Mouse (Mus musculus) large intestine, adult 2 months (tissue): ENCODE measurements around the gene Dock4. TPM values are rescaled to one million over a fixed set of nuclear protein-coding genes. Genes with fewer than 3 reads are reported as not detected.
"Not testable (repeated sequence)": the region's sequence is repeated elsewhere in the genome, so short reads cannot be mapped to it uniquely, and the experiment has no call there.

Source experiments
- DNase-seq: peaks from one replicate; pipeline ENCODE4 v3.0.0-alpha.2; 2012; ENCODE audit warnings: low read depth, low spot score
- WGBS: fragments of 180-500 bp; shearing (Covaris S2); methylation state at CpG from one replicate; pipeline ENCODE4 v1.1.7; 2018; 5-methylcytosine and 5-hydroxymethylcytosine counted together
- polyA plus RNA-seq: library from polyadenylated mRNA; depleted of rRNA; stranded (reverse); fragments of >200 nt; gene quantifications from 2 replicates; pipeline ENCODE4 v1.2.3, GENCODE M21; 2012

The Dock4 gene
- polyA plus RNA-seq, 1 experiment = 0.69 TPM

DNA sequence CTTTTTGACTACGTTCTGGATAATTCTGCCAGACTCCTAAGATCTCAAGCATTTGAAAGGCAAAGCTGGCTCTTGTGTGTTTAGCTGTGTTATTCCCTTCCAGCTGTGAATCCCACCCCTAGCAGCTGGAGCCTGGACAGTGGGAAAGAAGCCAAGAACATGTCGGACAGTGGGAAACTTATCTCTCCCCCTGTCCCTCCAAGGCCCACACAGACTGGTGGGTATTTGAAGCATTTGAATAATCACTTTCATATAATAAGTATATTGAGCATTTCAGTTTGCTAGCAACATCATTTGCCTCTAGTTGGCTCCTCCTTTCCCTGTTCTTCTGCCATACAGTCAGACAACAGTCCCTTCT is 392.6 kb downstream of the Dock4 start:
- 70% methylated on average over 2 of the region's 2 CpGs for WGBS

DNA sequence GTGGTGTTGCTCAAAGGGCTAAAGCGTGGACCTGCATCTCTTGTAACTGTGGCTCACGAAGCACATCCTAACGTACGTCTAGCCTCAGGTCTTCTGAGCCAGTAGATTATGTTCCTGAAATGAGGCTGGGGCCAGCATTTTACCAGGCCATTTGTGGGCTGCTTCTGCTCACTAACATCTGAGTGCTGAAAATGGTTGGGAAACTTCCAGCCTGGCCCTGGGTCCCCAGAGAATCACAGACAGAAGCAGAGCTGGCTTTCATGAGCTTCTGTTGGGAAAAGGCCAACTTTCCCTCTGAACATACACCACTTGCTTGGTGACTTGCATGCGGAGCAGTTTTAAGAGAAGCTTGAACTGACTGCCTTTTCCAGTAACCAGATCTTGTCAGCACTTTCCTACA is 393.2 kb downstream of the Dock4 start:
- WGBS = 85% methylated on average over 5 of the region's 5 CpGs

More for the DNA sequence above, 392.6 kb downstream of the Dock4 start:
- DNase-seq = no peak

GRCm38 (mm10) chr12:40839817-40840216 is 394.1 kb downstream of the Dock4 start:
- no peak for DNase-seq
- 83% methylated on average over 4 of the region's 4 CpGs for WGBS

More for the DNA sequence above, 393.2 kb downstream of the Dock4 start:
- no peak for DNase-seq

GRCm38 (mm10) chr12:40842251-40842988 is 396.7 kb downstream of the Dock4 start:
- DNase-seq = peak; percentile 35
- WGBS = 70% methylated on average over 10 of the region's 10 CpGs

DNA sequence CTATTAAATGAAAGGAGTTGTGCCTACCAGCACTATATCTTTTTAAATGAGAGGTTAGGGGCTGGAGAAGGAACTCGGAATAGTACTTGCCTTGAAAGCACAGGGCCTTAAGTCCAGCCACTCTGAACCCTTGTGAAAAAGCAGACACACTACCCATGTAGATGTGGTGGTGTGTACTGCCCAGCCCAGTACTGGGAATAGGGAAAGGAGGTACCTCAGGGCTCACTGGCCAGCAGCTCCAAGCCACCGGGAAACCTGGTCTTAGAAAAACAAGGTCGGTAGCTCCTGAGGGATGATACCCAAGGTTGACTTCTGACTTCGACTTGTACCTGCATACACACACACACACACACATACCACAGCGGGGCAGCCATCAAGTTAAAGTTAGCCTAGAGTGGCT is 397.2 kb downstream of the Dock4 start:
- 77% methylated on average over 5 of the region's 5 CpGs for WGBS
- DNase-seq = no peak

DNA sequence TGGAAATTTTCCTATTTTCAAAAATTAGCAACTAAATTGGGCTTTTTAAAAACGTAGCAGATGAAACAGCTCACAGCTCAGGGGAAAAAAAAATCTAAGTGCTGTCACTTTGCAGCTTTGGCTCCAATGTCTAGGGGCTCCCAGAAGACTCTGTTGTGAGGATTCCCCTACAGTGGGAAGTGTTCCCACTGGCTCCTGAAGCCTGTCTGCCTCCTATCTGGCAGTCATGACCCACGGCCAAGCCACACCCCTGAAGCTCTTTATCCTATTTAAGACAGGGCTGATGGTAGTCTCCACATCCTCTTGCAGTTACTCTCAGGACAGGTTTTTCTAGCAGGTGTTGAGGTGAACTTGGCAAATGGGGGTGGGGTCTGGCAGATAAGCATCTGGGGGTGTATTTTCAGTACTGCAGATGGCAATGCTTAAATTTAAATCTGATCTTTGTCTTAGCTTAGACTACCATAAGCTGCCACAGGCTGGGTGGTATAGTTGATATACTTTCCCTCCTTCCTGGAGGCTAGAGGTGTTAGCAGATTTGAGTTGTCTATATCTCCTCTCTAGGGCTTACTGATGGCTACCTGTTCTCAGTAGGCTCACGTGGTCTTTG is 397.8 kb downstream of the Dock4 start:
- DNase-seq = no peak

DNA sequence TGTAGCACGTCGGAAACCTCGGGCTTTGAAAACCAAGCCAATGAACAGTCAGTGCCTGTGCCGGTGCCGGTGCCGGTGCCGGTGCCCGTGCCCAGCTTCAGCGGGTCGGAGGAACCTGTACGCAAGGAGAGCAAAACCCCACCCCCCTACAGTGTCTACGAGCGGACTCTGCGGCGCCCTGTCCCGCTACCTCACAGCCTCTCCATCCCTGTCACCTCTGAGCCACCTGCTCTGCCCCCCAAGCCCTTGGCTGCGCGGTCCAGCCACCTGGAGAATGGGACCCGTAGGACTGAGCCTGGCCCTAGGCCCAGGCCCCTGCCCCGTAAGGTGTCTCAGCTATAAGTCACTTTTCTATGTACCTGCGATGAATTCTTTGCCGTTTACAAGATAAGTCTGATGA is 398.6 kb downstream of the Dock4 start:
- no peak for DNase-seq
- WGBS = 95% methylated on average over 22 of the region's 22 CpGs

More for the DNA sequence above, 397.8 kb downstream of the Dock4 start:
- 61% methylated on average over 3 of the region's 3 CpGs for WGBS

GRCm38 (mm10) chr12:40854705-40855367 is 409.1 kb downstream of the Dock4 start:
- WGBS = 34% methylated on average over 7 of the region's 7 CpGs
- DNase-seq = peak; percentile 19

DNA sequence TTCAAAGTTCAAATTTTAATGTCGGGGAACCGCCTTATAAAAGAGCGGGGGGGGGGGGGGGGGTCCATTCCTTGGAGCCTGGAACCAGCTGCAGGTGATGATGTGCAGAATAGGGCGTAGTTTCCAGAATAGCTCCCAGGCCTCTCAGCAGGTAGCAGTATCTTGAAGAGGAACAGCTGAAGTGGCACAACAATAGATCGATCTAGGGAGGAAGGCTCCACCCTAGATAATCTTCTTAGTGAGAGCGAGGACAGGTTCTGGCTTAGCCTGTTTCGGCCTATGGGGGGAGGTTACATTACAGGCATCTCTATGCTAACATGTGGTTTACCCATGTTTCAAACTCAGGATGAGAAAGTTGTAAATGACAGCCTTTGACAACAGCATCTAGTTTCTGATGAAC is 411.7 kb downstream of the Dock4 start:
- 96% methylated on average over 7 of the region's 7 CpGs for WGBS

DNA sequence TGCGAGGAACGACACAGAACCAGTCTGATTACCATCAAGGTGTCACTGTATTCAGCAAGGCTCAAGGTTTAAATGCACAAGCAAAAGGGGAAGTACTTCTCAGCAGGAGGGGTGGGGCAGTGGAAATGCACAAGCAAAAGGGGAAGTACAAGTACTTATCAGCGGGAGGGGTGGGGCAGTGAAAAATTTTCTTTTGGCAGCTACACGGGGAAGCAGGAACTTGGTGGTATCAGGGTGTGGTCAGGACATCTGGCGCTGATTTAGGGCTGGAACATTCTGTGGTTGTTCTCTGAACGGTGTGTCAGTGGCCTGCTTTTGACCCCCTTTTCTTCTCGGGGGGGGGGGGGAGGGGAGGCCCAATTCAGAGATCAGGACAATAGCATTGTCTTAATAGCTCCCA is 413.0 kb downstream of the Dock4 start:
- WGBS = 75% methylated on average over 7 of the region's 7 CpGs
- DNase-seq = not testable (repeated sequence)

More for the DNA sequence above, 411.7 kb downstream of the Dock4 start:
- DNase-seq = no peak

DNA sequence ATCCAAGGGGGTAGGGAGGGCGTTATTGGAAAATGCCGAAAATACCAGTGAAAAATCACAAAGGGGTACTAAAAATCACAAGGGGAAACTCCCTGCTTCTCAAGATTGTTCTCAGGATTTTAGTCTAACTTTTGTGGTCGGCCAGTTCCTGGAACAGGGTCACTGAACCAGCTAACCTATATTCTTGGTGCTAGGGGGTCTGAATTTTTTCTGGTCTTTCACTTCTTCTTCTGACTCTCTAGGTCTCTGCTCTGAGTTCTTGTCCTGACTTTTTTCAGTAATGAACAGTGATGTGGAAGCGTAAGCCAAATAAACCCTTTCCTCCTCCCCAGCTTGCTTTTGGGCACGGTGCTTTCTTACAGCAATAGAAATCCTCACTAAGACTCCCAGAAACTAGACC is 424.6 kb downstream of the Dock4 start:
- WGBS = 95% methylated on average over 5 of the region's 5 CpGs
- DNase-seq = no peak

- no peak for DNase-seq
- 94% methylated on average over 3 of the region's 3 CpGs for WGBS
Measured at GRCm38 (mm10) chr12:40872716-40873115, 427.0 kb downstream of the Dock4 start.

GRCm38 (mm10) chr12:40873267-40873666 is 427.5 kb downstream of the Dock4 start:
- not testable (repeated sequence) for DNase-seq
- WGBS = 69% methylated on average over 7 of the region's 7 CpGs

DNA sequence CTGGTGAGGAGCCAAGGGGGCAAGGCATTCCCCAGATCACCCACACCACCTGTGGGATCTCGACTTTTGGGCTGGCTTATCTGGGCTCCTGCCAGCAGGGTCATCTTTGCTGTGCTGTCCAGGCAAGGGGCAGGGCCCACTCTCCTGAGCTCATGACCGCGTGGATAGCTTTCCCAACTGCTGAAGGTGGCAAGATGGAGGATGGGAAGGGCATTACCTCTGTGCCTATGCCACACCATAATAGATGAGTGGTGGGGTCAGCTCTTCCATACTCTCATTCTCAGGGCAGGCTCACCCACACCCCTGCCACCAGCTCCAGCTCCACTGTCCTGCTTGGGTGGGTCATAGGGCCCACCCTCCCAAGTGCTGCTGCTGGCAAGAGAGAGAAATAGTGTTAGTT is 439.2 kb downstream of the Dock4 start:
- 88% methylated on average over 3 of the region's 3 CpGs for WGBS
- no peak for DNase-seq

DNA sequence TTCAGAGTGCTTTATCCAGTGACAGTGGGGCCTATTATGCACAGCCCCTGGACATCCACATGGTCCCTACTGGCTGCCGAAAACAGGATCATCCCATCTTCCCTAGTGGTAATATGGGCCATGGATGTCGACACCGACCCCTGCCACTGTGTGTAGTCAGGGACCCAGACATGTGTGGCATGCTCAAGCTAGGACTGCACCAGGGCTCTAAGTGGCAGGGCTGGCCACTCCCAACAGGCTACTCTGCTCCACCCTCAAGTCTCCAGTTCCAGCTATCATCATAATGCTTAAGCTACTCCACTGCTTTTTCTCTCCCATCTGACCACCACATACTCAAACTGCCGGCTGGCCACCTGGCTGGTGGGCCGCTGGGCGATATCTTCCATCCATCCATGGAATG is 439.6 kb downstream of the Dock4 start:
- WGBS = 98% methylated on average over 6 of the region's 6 CpGs
- no peak for DNase-seq

DNA sequence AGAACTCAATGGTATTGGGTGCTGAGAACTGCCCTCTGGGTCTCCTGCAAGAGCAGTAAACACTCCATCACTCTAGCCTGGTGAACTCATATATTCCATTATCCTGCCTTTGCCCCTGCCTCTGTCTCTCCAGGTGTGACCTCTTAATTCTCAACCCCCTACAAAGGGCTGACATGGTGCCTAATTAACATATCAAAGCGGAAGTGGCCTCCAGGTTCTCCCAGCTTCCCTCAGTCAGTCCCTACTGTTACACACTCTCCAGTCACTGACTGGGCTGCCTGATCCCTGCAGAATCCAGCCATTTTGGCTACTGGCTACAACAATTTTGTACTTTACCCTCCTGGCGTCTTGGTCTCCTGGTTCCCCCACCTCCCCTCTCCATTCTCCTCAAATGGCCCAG is 441.7 kb downstream of the Dock4 start:
- DNase-seq = no peak
- 80% methylated on average over 2 of the region's 2 CpGs for WGBS

DNA sequence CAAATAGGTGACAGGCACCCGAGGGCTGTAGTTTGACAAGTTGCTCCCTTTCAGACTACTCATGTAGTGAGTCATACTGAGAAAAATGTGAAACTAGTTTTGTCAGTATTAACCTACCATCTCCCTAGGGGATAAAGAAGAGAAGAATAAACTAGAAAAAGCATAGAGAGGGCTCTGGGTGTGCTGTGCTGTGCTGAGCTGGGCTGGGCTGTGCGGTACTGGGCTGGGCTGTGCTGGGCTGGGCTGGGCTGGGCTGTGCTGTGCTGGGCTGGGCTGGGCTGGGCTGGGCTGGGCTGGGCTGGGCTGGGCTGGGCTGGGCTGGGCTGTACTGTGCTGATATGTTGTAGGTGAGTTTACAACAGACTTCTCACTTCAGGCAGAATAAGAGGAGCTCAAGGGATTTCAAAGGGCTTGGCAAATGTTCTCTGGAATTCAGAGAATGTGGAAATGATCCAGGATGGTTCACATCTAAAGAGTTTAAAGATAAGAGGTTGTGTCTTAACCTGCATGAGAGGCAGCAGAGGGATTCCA is 442.6 kb downstream of the Dock4 start:
- DNase-seq = no peak
- 17% methylated on average over 2 of the region's 2 CpGs for WGBS

GRCm38 (mm10) chr12:40888829-40889228 is 443.1 kb downstream of the Dock4 start:
- no peak for DNase-seq
- 50% methylated on average over 1 of the region's 1 CpGs for WGBS

DNA sequence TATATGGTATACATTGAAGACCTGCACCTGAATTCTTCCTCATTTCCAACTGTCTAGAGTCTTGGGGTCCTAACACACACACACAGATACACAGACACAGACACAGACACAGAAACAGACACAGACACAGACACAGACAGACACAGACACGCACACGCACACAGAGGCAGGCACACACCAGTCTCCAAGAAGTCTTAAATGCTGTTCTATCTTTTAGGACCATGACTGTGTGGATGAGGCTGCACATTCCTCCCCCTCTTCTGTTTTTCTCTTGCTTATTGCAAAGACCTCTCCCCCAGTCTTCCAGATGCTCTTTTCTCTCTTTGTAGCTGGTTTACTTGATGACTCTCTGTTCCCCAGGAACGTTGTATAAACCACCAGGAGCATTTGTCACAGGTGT is 443.8 kb downstream of the Dock4 start:
- WGBS = 90% methylated on average over 3 of the region's 3 CpGs

GRCm38 (mm10) chr12:40891168-40891567 is 445.4 kb downstream of the Dock4 start:
- no peak for DNase-seq

More for the DNA sequence above, 443.8 kb downstream of the Dock4 start:
- DNase-seq = no peak

- 66% methylated on average over 5 of the region's 7 CpGs for WGBS
- DNase-seq = no peak
Measured at GRCm38 (mm10) chr12:40893741-40894140, 448.0 kb downstream of the Dock4 start.
